ENCODE assay signal across 17 mouse cellular contexts in genomic region chr2:11169721-11170335, GRCm38 (mm10). TPM values are rescaled to one million over a fixed set of nuclear protein-coding genes. Genes with fewer than 3 reads are reported as not detected.
DNase-seq lines count a peak whose midpoint lies in the region; ATAC-seq and TF ChIP-seq lines count a peak whose summit lies in the region.
"Had no signal": no experiment of that assay in that cellular context is flagged by ENCODE, and none has a peak within 500 bp of the region (broad histone marks: within the 10 kb centered on the region; RNA-seq: fewer than 3 reads in every experiment).

No protein-coding gene starts in this region.

- 0 out of 2 replicates have a peak, but pooled peaks cover 3% of the 10 kb centered on the region for H3K4me1 ChIP-seq in midbrain, postnatal 0 days (ENCODE audit: insufficient read depth, low read length)
- peaks cover 18% of the 10 kb centered on the region for H3K4me1 ChIP-seq in midbrain, embryonic 13.5 days (replicated peaks)
- H3K4me1 ChIP-seq in limb, embryonic 10.5 days = peaks cover 12% of the 10 kb centered on the region
- H3K4me1 ChIP-seq: lung, embryonic 15.5 days had no signal

- TF ChIP-seq CTCF in midbrain, postnatal 0 days (IDR thresholded peaks at IDR 0.05) = peak; percentile 18; the same call in 1 of the 2 replicates

- no peak overlapping the region for H3K27ac ChIP-seq in midbrain, postnatal 0 days (ENCODE audit: low read depth, low read length)
- H3K27ac ChIP-seq in midbrain, embryonic 13.5 days = no peak overlapping the region
- no peak overlapping the region for H3K27ac ChIP-seq in limb, embryonic 10.5 days
- H3K27ac ChIP-seq: forebrain, embryonic 12.5 days; heart, embryonic 10.5 days; lung, embryonic 15.5 days had no signal

- no peak for ATAC-seq in midbrain, postnatal 0 days (ENCODE audit: low FRiP score)
- ATAC-seq in midbrain, embryonic 13.5 days = no peak
- no peak for ATAC-seq in megakaryocyte-erythroid progenitor cell, adult 5-6 weeks (replicated peaks; ENCODE audit: low FRiP score, low TSS enrichment, poor library complexity, severe bottlenecking)
- ATAC-seq: hindbrain, embryonic 16.5 days had no signal

- no peak overlapping the region for H3K4me3 ChIP-seq in midbrain, postnatal 0 days (ENCODE audit: low read depth, low read length)
- H3K4me3 ChIP-seq in midbrain, embryonic 13.5 days (replicated peaks) = no peak overlapping the region
- no peak overlapping the region for H3K4me3 ChIP-seq in limb, embryonic 10.5 days
- H3K4me3 ChIP-seq: forebrain, embryonic 12.5 days; heart, embryonic 10.5 days; lung, embryonic 15.5 days had no signal

- no peaks in the 10 kb centered on the region for H3K27me3 ChIP-seq in midbrain, postnatal 0 days (ENCODE audit: insufficient read depth, low read length)
- peaks cover 30% of the 10 kb centered on the region for H3K27me3 ChIP-seq in midbrain, embryonic 13.5 days
- peaks cover 35% of the 10 kb centered on the region for H3K27me3 ChIP-seq in limb, embryonic 10.5 days (ENCODE audit: low read depth, poor library complexity, severe bottlenecking)

- peak; percentile 7 for DNase-seq in adrenal gland, postnatal 14 days
- no peak for DNase-seq in adrenal gland, adult 8-10 months
- DNase-seq in midbrain, postnatal 0 days (ENCODE audit: low spot score) = no peak
- peak; percentile 41 to 48 for DNase-seq in natural killer cell, adult 2 months (ENCODE audit: low spot score in 2 of 2)
- peak; percentile 50 for DNase-seq in thymus, postnatal 4 days
- DNase-seq in limb, embryonic 10.5 days (ENCODE audit: low spot score) = no peak
- DNase-seq: cerebellum, postnatal 10 days; gastrocnemius, postnatal 36 days; heart, postnatal 14 days; kidney, adult 2 months; layer of hippocampus, postnatal 36 days had no signal

- no peak overlapping the region for H3K4me2 ChIP-seq in midbrain, postnatal 0 days (ENCODE audit: low read depth, low read length, poor library complexity, severe bottlenecking)
- H3K4me2 ChIP-seq in midbrain, embryonic 13.5 days (replicated peaks) = no peak overlapping the region
- H3K4me2 ChIP-seq: forebrain, embryonic 12.5 days; lung, embryonic 15.5 days had no signal

- no peak overlapping the region for H3K9ac ChIP-seq in midbrain, postnatal 0 days (replicated peaks; ENCODE audit: low read length, poor library complexity, severe bottlenecking)
- H3K9ac ChIP-seq in midbrain, embryonic 13.5 days (replicated peaks) = no peak overlapping the region
- H3K9ac ChIP-seq: forebrain, embryonic 12.5 days; lung, embryonic 15.5 days had no signal

- 71% methylated on average over 6 of the region's 6 CpGs for WGBS in midbrain, postnatal 0 days
- WGBS in midbrain, embryonic 13.5 days = 76% methylated on average over 6 of the region's 6 CpGs
- 75% methylated on average over 6 of the region's 6 CpGs for WGBS in limb, embryonic 10.5 days

- no peaks in the 10 kb centered on the region for H3K36me3 ChIP-seq in midbrain, postnatal 0 days (ENCODE audit: insufficient read depth, low read length)
- H3K36me3 ChIP-seq in midbrain, embryonic 13.5 days = no peaks in the 10 kb centered on the region
- H3K36me3 ChIP-seq in limb, embryonic 10.5 days = no peaks in the 10 kb centered on the region
- H3K36me3 ChIP-seq: forebrain, embryonic 12.5 days; heart, embryonic 10.5 days; lung, embryonic 15.5 days had no signal

- no peaks in the 10 kb centered on the region for H3K9me3 ChIP-seq in midbrain, postnatal 0 days (ENCODE audit: low read length)
- no peaks in the 10 kb centered on the region for H3K9me3 ChIP-seq in midbrain, embryonic 13.5 days
- H3K9me3 ChIP-seq in limb, embryonic 10.5 days (replicated peaks) = no peaks in the 10 kb centered on the region
- H3K9me3 ChIP-seq: forebrain, embryonic 12.5 days; heart, embryonic 10.5 days; lung, embryonic 15.5 days had no signal

RNA-seq across cellular contexts. Expression of gene Prkcq, which starts 2.1 kb away (rescaled TPM):
- total RNA-seq in adrenal gland, postnatal 14 days (2021) = 2.7 and 7.1 TPM in 2 replicates
- 1 to 10 TPM; 1.3 to 2.8 (median 2.3) TPM for total RNA-seq in adrenal gland, adult 8-10 months (2022)
- total RNA-seq in midbrain, postnatal 0 days (2014; rRNA removed) = 6.9 and 8.2 TPM in 2 replicates
- 7.1 and 8.4 TPM in 2 replicates for polyA plus RNA-seq in midbrain, postnatal 0 days (2015; fragmentation: Nextera tagmentation; extraction: Ambion mirVana)
- polyA plus RNA-seq in midbrain, embryonic 13.5 days (2015; fragmentation: Nextera tagmentation; extraction: Ambion mirVana) = 2.7 and 2.9 TPM in 2 replicates
- polyA plus RNA-seq in limb, embryonic 10.5 days (2016; fragmentation: Nextera tagmentation; extraction: Ambion mirVana) = 0.90 and 0.95 TPM in 2 replicates
- total RNA-seq in megakaryocyte-erythroid progenitor cell, adult 5-6 weeks (2014; fragmentation: Nextera tagmentation) = 6.9 and 18.0 TPM in 2 replicates
- total RNA-seq in megakaryocyte-erythroid progenitor cell, adult 5-6 weeks (2017) = 8.5 and 14.4 TPM in 2 replicates

Comparison
In these comparisons a context has a peak if more than half of its experiments do, and no peak if none do; other contexts are left out.
1. DNase-seq: peak in adrenal gland, postnatal 14 days (single experiment), natural killer cell, adult 2 months (2 of 2) and thymus, postnatal 4 days (single experiment); none in adrenal gland, adult 8-10 months (single experiment), midbrain, postnatal 0 days (single experiment) and limb, embryonic 10.5 days (single experiment).